Mouse (Mus musculus): ENCODE data around the gene Stk4. TPM values are rescaled to one million over a fixed set of nuclear protein-coding genes. Genes with fewer than 3 reads are reported as not detected.

The Stk4 gene
- polyA plus RNA-seq, 1 experiment from 2014 or later, result 24.0 TPM

- no peak overlapping the region for H3K9ac ChIP-seq
- H3K27me3 ChIP-seq, result no peaks in the 10 kb centered on the region
- H3K4me2 ChIP-seq, result no peak overlapping the region
- H3K4me3 ChIP-seq, result no peak overlapping the region
- ATAC-seq (ENCODE audit: low FRiP score), result no peak
- 94% methylated on average over 19 of the region's 19 CpGs for WGBS
- no peaks in the 10 kb centered on the region for H3K9me3 ChIP-seq
- H3K27ac ChIP-seq, result no peak overlapping the region
- peaks cover 89% of the 10 kb centered on the region for H3K36me3 ChIP-seq
- no peaks in the 10 kb centered on the region for H3K4me1 ChIP-seq (replicated peaks)
Measured at GRCm38 (mm10) chr2:164083609-164084341, 13.7 kb downstream of the Stk4 start.

- no peak for ATAC-seq (ENCODE audit: low FRiP score)
- H3K27me3 ChIP-seq, result no peaks in the 10 kb centered on the region
- H3K4me3 ChIP-seq, result no peak overlapping the region
- no peaks in the 10 kb centered on the region for H3K9me3 ChIP-seq
- no peak overlapping the region for H3K9ac ChIP-seq
- no peak overlapping the region for H3K4me2 ChIP-seq
- no peak overlapping the region for H3K27ac ChIP-seq
- no peaks in the 10 kb centered on the region for H3K4me1 ChIP-seq (replicated peaks)
- WGBS, result 91% methylated on average over 7 of the region's 7 CpGs
- peaks cover 94% of the 10 kb centered on the region for H3K36me3 ChIP-seq
Measured at GRCm38 (mm10) chr2:164084342-164084700, 14.2 kb downstream of the Stk4 start.

DNA sequence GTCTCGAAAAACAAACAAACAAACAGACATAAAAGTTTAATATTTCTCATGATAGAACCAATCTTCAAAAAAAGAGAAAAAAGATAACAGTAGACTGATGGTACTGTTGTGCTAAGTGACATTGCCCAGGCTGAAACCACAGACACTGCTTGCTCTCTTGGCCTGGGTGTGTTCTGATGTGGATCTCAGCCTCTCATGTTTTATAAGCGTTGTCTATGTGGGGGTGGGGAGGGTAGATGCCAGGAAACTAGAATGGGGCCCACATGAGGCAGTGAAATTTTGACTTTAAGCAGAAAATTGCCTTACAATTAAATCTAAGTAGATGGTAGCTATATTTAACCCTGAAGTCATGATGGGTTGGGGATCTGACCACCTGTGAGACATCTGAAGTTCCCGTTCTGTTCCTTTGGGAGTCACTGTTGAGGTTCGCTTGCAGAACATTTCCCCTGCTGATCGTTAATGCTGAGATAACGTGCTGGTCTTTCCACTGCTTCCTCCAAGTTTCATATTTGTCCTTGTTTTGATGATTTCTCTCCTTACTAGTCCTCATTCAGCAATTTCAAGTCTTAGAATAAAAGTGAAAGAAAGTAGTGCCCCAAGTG, 17.4 kb downstream of the Stk4 start:
- ATAC-seq (ENCODE audit: low FRiP score), result no peak
- H3K36me3 ChIP-seq, result peaks cover 90% of the 10 kb centered on the region
- 90% methylated on average over 6 of the region's 6 CpGs for WGBS
- H3K4me2 ChIP-seq, result no peak overlapping the region
- H3K27me3 ChIP-seq, result no peaks in the 10 kb centered on the region
- no peak overlapping the region for H3K9ac ChIP-seq
- H3K4me1 ChIP-seq (replicated peaks), result no peaks in the 10 kb centered on the region
- no peak overlapping the region for H3K4me3 ChIP-seq
- no peak overlapping the region for H3K27ac ChIP-seq
- no peaks in the 10 kb centered on the region for H3K9me3 ChIP-seq

- WGBS, result 93% methylated on average over 4 of the region's 4 CpGs
- H3K36me3 ChIP-seq, result peaks cover 75% of the 10 kb centered on the region
Measured at GRCm38 (mm10) chr2:164089508-164089907, 19.4 kb downstream of the Stk4 start.

GRCm38 (mm10) chr2:164094152-164094551, 24.0 kb downstream of the Stk4 start:
- Histone ChIP-seq H3K27me3 (no peaks in the 10 kb centered on the region), H3K9ac (no peak overlapping the region), H3K9me3 (no peaks in the 10 kb centered on the region), H3K4me1 (replicated peaks) (no peaks in the 10 kb centered on the region), H3K36me3 (peaks cover 55% of the 10 kb centered on the region), H3K4me3 (no peak overlapping the region), H3K4me2 (no peak overlapping the region), H3K27ac (no peak overlapping the region)
- 87% methylated on average over 7 of the region's 7 CpGs for WGBS
- no peak for ATAC-seq (ENCODE audit: low FRiP score)

More at GRCm38 (mm10) chr2:164089508-164089907, 19.4 kb downstream of the Stk4 start:
- Histone ChIP-seq H3K4me3 (no peak overlapping the region), H3K27me3 (no peaks in the 10 kb centered on the region), H3K9me3 (no peaks in the 10 kb centered on the region), H3K4me1 (replicated peaks) (no peaks in the 10 kb centered on the region), H3K4me2 (no peak overlapping the region), H3K27ac (no peak overlapping the region), H3K9ac (no peak overlapping the region)
- ATAC-seq (ENCODE audit: low FRiP score), result no peak

GRCm38 (mm10) chr2:164098603-164099250, 28.6 kb downstream of the Stk4 start:
- H3K9me3 ChIP-seq, result no peaks in the 10 kb centered on the region
- no peaks in the 10 kb centered on the region for H3K4me1 ChIP-seq (replicated peaks)
- H3K4me3 ChIP-seq, result no peak overlapping the region
- 97% methylated on average over 11 of the region's 11 CpGs for WGBS
- H3K27me3 ChIP-seq, result no peaks in the 10 kb centered on the region
- no peak for ATAC-seq (ENCODE audit: low FRiP score)
- no peak overlapping the region for H3K4me2 ChIP-seq
- no peak overlapping the region for H3K27ac ChIP-seq
- peaks cover 56% of the 10 kb centered on the region for H3K36me3 ChIP-seq
- no peak overlapping the region for H3K9ac ChIP-seq

DNA sequence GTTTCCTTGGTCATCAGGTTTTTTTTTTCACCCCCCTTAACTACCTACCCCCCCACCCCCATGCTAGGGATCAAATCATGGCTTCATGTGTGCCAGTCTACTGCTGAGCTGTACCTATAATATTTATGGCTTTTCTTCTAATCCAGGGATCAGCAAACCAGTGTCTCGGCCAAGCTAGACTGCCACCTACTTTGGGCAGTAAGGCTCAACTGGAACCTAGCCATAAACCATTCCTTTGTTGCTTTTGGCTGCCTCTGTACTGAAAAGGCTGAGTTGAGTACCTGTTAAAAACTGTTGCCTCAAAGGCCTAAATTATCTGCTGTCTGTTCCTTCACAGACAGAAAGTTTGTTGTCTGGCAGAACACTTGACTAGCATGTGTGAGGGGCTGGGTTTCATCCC, 31.8 kb downstream of the Stk4 start:
- Histone ChIP-seq H3K4me2 (no peak overlapping the region), H3K4me1 (replicated peaks) (no peaks in the 10 kb centered on the region), H3K9me3 (no peaks in the 10 kb centered on the region), H3K36me3 (peaks cover 59% of the 10 kb centered on the region), H3K4me3 (no peak overlapping the region), H3K27me3 (no peaks in the 10 kb centered on the region), H3K9ac (no peak overlapping the region), H3K27ac (no peak overlapping the region)
- ATAC-seq (ENCODE audit: low FRiP score), result no peak
- 82% methylated on average over 1 of the region's 1 CpGs for WGBS

- Histone ChIP-seq H3K4me1 (replicated peaks) (0 out of 2 replicates have a peak, but pooled peaks cover 3% of the 10 kb centered on the region), H3K9ac (no peak overlapping the region), H3K27me3 (no peaks in the 10 kb centered on the region), H3K9me3 (no peaks in the 10 kb centered on the region), H3K27ac (no peak overlapping the region), H3K4me3 (no peak overlapping the region), H3K4me2 (no peak overlapping the region), H3K36me3 (peaks cover 59% of the 10 kb centered on the region)
- no peak for ATAC-seq (ENCODE audit: low FRiP score)
- WGBS, result 88% methylated on average over 3 of the region's 3 CpGs
Measured at GRCm38 (mm10) chr2:164102366-164102765, 32.2 kb downstream of the Stk4 start.

GRCm38 (mm10) chr2:164103501-164103900, 33.4 kb downstream of the Stk4 start:
- H3K4me1 ChIP-seq (replicated peaks), result 0 out of 2 replicates have a peak, but pooled peaks cover 5% of the 10 kb centered on the region
- no peak overlapping the region for H3K9ac ChIP-seq
- peaks cover 52% of the 10 kb centered on the region for H3K36me3 ChIP-seq
- WGBS, result 34% methylated on average over 4 of the region's 4 CpGs
- no peak overlapping the region for H3K4me3 ChIP-seq
- H3K27me3 ChIP-seq, result no peaks in the 10 kb centered on the region
- no peak overlapping the region for H3K4me2 ChIP-seq
- no peaks in the 10 kb centered on the region for H3K9me3 ChIP-seq
- H3K27ac ChIP-seq, result no peak overlapping the region
- no peak for ATAC-seq (ENCODE audit: low FRiP score)

DNA sequence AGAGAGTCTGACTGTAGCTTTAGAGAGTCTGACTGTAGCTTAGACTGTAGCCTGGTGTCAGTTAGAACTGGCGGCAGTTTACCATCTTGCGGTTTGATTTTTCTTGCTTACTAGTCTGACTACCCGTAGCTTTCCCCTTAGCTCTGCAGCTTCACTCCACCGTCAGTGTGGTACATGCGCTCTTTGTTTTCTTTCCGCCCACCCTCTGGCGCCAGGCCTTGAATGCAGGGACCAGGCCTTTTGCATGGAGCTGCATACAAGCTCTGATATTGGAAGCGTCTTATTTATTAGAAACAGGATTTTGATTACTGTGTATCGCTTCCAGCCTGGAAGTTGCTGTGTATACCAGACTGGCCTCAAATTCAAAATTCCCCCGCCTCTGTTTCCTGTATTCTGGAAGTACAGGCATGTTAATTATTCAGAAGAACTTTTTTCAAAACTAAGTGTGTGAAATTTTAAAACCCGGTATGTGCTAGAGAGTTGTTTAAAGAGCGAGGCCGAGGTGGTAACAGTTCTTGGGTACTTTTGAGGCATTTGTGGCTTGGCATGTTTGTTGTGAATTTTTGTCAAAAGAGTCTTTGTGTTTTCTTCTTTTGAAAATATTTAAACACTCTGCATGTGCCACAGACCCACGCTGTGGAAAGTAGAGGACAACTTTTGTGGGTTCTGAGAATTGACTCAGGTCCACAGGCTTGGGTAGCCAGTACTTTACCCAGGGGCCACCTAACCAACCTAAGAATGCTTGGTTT, 36.3 kb downstream of the Stk4 start:
- ATAC-seq (ENCODE audit: low FRiP score), result no peak
- Histone ChIP-seq H3K9me3 (no peaks in the 10 kb centered on the region), H3K4me2 (no peak overlapping the region), H3K27me3 (no peaks in the 10 kb centered on the region), H3K9ac (0 out of 2 replicates have a peak overlapping the region, but pooled peaks have one; percentile 29), H3K4me1 (replicated peaks) (0 out of 2 replicates have a peak, but pooled peaks cover 5% of the 10 kb centered on the region), H3K4me3 (no peak overlapping the region), H3K36me3 (peaks cover 31% of the 10 kb centered on the region), H3K27ac (no peak overlapping the region)
- WGBS, result 82% methylated on average over 14 of the region's 14 CpGs

GRCm38 (mm10) chr2:164107125-164107874, 37.2 kb downstream of the Stk4 start:
- Histone ChIP-seq H3K9me3 (no peaks in the 10 kb centered on the region), H3K4me2 (no peak overlapping the region), H3K27me3 (no peaks in the 10 kb centered on the region), H3K9ac (peak overlapping the region; percentile 13; the same call in 1 of the 2 replicates), H3K4me3 (no peak overlapping the region), H3K4me1 (replicated peaks) (0 out of 2 replicates have a peak, but pooled peaks cover 5% of the 10 kb centered on the region), H3K36me3 (peaks cover 31% of the 10 kb centered on the region), H3K27ac (no peak overlapping the region)
- ATAC-seq (ENCODE audit: low FRiP score), result no peak
- WGBS, result 70% methylated on average over 16 of the region's 16 CpGs

All from hindbrain, embryonic 13.5 days (tissue).